Mouse (Mus musculus) right cerebral cortex, postnatal 25 days (tissue): ENCODE data around the gene R3hdm4.
"Not testable (repeated sequence)": the region's sequence is repeated elsewhere in the genome, so short reads cannot be mapped to it uniquely, and the experiment has no call there.

ENCODE experiments used
- DNase-seq: peaks from one replicate; pipeline ENCODE4 v3.0.0; 2022

R3hdm4 gene

GRCm38 (mm10) chr10:79920958-79921535, at the start of gene R3hdm4:
Gene R3hdm4, minus strand, starts transcription at chr10:79921208.
- DNase-seq: no peak

GRCm38 (mm10) chr10:79970415-79971182, 49.6 kb upstream of the R3hdm4 start, which contains the start of gene Grin3b:
Gene Grin3b, plus strand, starts transcription at chr10:79970715.
- no peak for DNase-seq

- no peak for DNase-seq
Measured at GRCm38 (mm10) chr10:79969124-79969568, 48.1 kb upstream of the R3hdm4 start.

GRCm38 (mm10) chr10:79968181-79968580, 47.2 kb upstream of the R3hdm4 start:
- DNase-seq: no peak

GRCm38 (mm10) chr10:79966886-79967400, 45.9 kb upstream of the R3hdm4 start:
- no peak for DNase-seq

- DNase-seq: no peak
Measured at GRCm38 (mm10) chr10:79965325-79965724, 44.3 kb upstream of the R3hdm4 start.

- no peak for DNase-seq
Measured at GRCm38 (mm10) chr10:79964727-79965126, 43.7 kb upstream of the R3hdm4 start.

- no peak for DNase-seq
Measured at GRCm38 (mm10) chr10:79960671-79961294, 39.8 kb upstream of the R3hdm4 start.

GRCm38 (mm10) chr10:79959847-79960601, 39.0 kb upstream of the R3hdm4 start, which contains the start of gene Wdr18:
Gene Wdr18, plus strand, starts transcription at chr10:79960152.
- DNase-seq: peak; percentile 99

GRCm38 (mm10) chr10:79959412-79959811, 38.4 kb upstream of the R3hdm4 start:
- DNase-seq: not testable (repeated sequence)

GRCm38 (mm10) chr10:79958140-79958816, 37.3 kb upstream of the R3hdm4 start:
- peak; percentile 61 for DNase-seq

- DNase-seq: no peak
Measured at GRCm38 (mm10) chr10:79956643-79957154, 35.7 kb upstream of the R3hdm4 start.

- no peak for DNase-seq
Measured at GRCm38 (mm10) chr10:79955691-79956090, 34.7 kb upstream of the R3hdm4 start.

GRCm38 (mm10) chr10:79953946-79954345, 32.9 kb upstream of the R3hdm4 start:
- DNase-seq: no peak

- DNase-seq: no peak
Measured at GRCm38 (mm10) chr10:79950661-79951060, 29.7 kb upstream of the R3hdm4 start.

- DNase-seq: no peak
Measured at GRCm38 (mm10) chr10:79949873-79950272, 28.9 kb upstream of the R3hdm4 start.

- no peak for DNase-seq
Measured at GRCm38 (mm10) chr10:79947502-79947901, 26.5 kb upstream of the R3hdm4 start.

- DNase-seq: no peak
Measured at GRCm38 (mm10) chr10:79946752-79947322, 25.8 kb upstream of the R3hdm4 start.

GRCm38 (mm10) chr10:79945507-79946234, 24.7 kb upstream of the R3hdm4 start:
- DNase-seq: no peak

GRCm38 (mm10) chr10:79943471-79943901, 22.5 kb upstream of the R3hdm4 start:
- no peak for DNase-seq

GRCm38 (mm10) chr10:79942988-79943387, 22.0 kb upstream of the R3hdm4 start:
- no peak for DNase-seq
